Mouse (Mus musculus) CH12.LX (cell line): ENCODE data around the gene Ms4a10. TPM values are rescaled to one million over a fixed set of nuclear protein-coding genes. Genes with fewer than 3 reads are reported as not detected.

Source experiments
- DNase-seq: peaks from one replicate; pipeline ENCODE4 v3.0.0-alpha.2; 2013; ENCODE audit errors: extremely low read depth
- H3K27ac ChIP-seq: 2 replicates; pipeline ENCODE4 v1.5.1; 2012; ENCODE audit warnings: low read depth, mild to moderate bottlenecking, control low read depth, moderate library complexity; ENCODE audit not compliant: insufficient read depth
- H3K27me3 ChIP-seq: replicated peaks from 2 replicates; pipeline ENCODE3; 2012; ENCODE audit warnings: inconsistent platforms
- H3K36me3 ChIP-seq, 2 experiments: replicated peaks in 1 of 2; 2 replicates each; pipeline versions ENCODE3 to v1.6.1; 2012; ENCODE audit warnings: inconsistent platforms in 1 of 2, low read length in 1 of 2, mild to moderate bottlenecking in 1 of 2, mixed read lengths in 1 of 2, moderate library complexity in 1 of 2; ENCODE audit not compliant: control insufficient read depth in 1 of 2, insufficient read depth in 1 of 2
- H3K4me1 ChIP-seq, 2 experiments: 2 replicates each; pipeline ENCODE4 v1.6.1; 2012; ENCODE audit warnings: inconsistent platforms in 1 of 2, moderate library complexity in 1 of 2; ENCODE audit not compliant: insufficient read depth in 2 of 2, control insufficient read depth in 1 of 2
- H3K4me2 ChIP-seq: 2 replicates; pipeline ENCODE4 v1.6.1; 2012; ENCODE audit warnings: low read depth, mild to moderate bottlenecking, control low read depth; ENCODE audit not compliant: poor library complexity, insufficient read depth, severe bottlenecking
- H3K4me3 ChIP-seq, 3 experiments: fragments of 150-350 bp in 1 of 3; sonication (generic) in 1 of 3; replicated peaks in 1 of 3; 2 replicates each; pipeline versions ENCODE3 to v1.5.1; 2011 to 2012; ENCODE audit warnings: low read depth in 2 of 3, low read length in 2 of 3, mild to moderate bottlenecking in 2 of 3, moderate library complexity in 2 of 3, control low read depth in 1 of 3, improper control_type of control experiment in 1 of 3, inconsistent platforms in 1 of 3, mixed read lengths in 1 of 3; ENCODE audit not compliant: poor library complexity in 1 of 3
- H3K79me2 ChIP-seq: replicated peaks from 2 replicates; pipeline ENCODE4 v1.6.1; 2012; ENCODE audit warnings: mild to moderate bottlenecking, moderate library complexity; ENCODE audit not compliant: control insufficient read depth, poor library complexity, insufficient read depth, severe bottlenecking; ENCODE audit errors: extremely low read depth
- H3K9ac ChIP-seq: 2 replicates; pipeline ENCODE4 v1.6.1; 2012; ENCODE audit warnings: low read depth, mild to moderate bottlenecking, control low read depth, moderate library complexity; ENCODE audit not compliant: insufficient read depth
- H3K9me3 ChIP-seq: replicated peaks from 2 replicates; pipeline ENCODE3; 2012; ENCODE audit warnings: low read length, inconsistent platforms, mixed read lengths
- BHLHE40 ChIP-seq: IDR thresholded peaks from 2 replicates; pipeline ENCODE4 v1.6.1; 2011; ENCODE audit warnings: mild to moderate bottlenecking, low read depth, low read length, improper control_type of control experiment
- CHD1 ChIP-seq: IDR thresholded peaks from 2 replicates; pipeline ENCODE4 v1.6.1; 2012; ENCODE audit warnings: low read depth, low read length, improper control_type of control experiment, inconsistent platforms
- CHD2 ChIP-seq: IDR thresholded peaks from 2 replicates; pipeline ENCODE4 v1.6.1; 2011; ENCODE audit warnings: low read length, improper control_type of control experiment
- CTCF ChIP-seq, 2 experiments: IDR thresholded peaks in 1 of 2; conservative IDR thresholded peaks in 1 of 2; 2 replicates each; pipeline ENCODE4 v1.5.1; 2011 to 2012; ENCODE audit warnings: low read depth in 2 of 2, low read length in 2 of 2, improper control_type of control experiment in 1 of 2, inconsistent platforms in 1 of 2, mild to moderate bottlenecking in 1 of 2, moderate library complexity in 1 of 2
- E2F4 ChIP-seq: IDR thresholded peaks from 2 replicates; pipeline ENCODE4 v1.6.1; 2011; ENCODE audit warnings: low read depth, low read length, improper control_type of control experiment; ENCODE audit not compliant: insufficient replicate concordance
- ELF1 ChIP-seq: IDR thresholded peaks from 2 replicates; pipeline ENCODE4 v1.6.1; 2014; ENCODE audit warnings: low read depth, mild to moderate bottlenecking, inconsistent platforms, low read length, improper control_type of control experiment
- EP300 ChIP-seq: IDR thresholded peaks from 2 replicates; pipeline ENCODE4 v1.6.1; 2011; ENCODE audit warnings: low read length, improper control_type of control experiment
- ETS1 ChIP-seq: conservative IDR thresholded peaks from 2 replicates; pipeline ENCODE4 v1.6.1; 2012; ENCODE audit warnings: low read depth, mild to moderate bottlenecking, inconsistent platforms, low read length, improper control_type of control experiment, moderate library complexity
- GABPA ChIP-seq: IDR thresholded peaks from 2 replicates; pipeline ENCODE4 v1.6.1; 2012; ENCODE audit warnings: low read depth, low read length, improper control_type of control experiment, inconsistent platforms; ENCODE audit not compliant: insufficient replicate concordance
- HCFC1 ChIP-seq: IDR thresholded peaks from 2 replicates; pipeline ENCODE4 v1.6.1; 2012; ENCODE audit warnings: low read depth, mild to moderate bottlenecking, inconsistent platforms, low read length, improper control_type of control experiment
- IRF4 ChIP-seq: IDR thresholded peaks from 2 replicates; pipeline ENCODE4 v1.6.1; 2014; ENCODE audit warnings: low read depth, mild to moderate bottlenecking, inconsistent platforms, low read length, improper control_type of control experiment
- JUN ChIP-seq: IDR thresholded peaks from 2 replicates; pipeline ENCODE4 v1.6.1; 2011; ENCODE audit warnings: low read depth, mild to moderate bottlenecking, low read length, improper control_type of control experiment, moderate library complexity; ENCODE audit not compliant: insufficient read depth
- JUND ChIP-seq: conservative IDR thresholded peaks from 2 replicates; pipeline ENCODE4 v1.6.1; 2011; ENCODE audit warnings: low read depth, low read length, improper control_type of control experiment
- KAT2A ChIP-seq: IDR thresholded peaks from 2 replicates; pipeline ENCODE4 v1.6.1; 2012; ENCODE audit warnings: low read length, improper control_type of control experiment, inconsistent platforms; ENCODE audit not compliant: insufficient replicate concordance
- MAFK ChIP-seq: IDR thresholded peaks from 2 replicates; pipeline ENCODE4 v1.6.1; 2011; ENCODE audit warnings: low read length, improper control_type of control experiment; ENCODE audit not compliant: insufficient replicate concordance
- MAX ChIP-seq: IDR thresholded peaks from 2 replicates; pipeline ENCODE4 v1.6.1; 2011; ENCODE audit warnings: low read length, improper control_type of control experiment
- MEF2A ChIP-seq: IDR thresholded peaks from 2 replicates; pipeline ENCODE4 v1.6.1; 2014; ENCODE audit warnings: low read depth, mild to moderate bottlenecking, inconsistent platforms, low read length, improper control_type of control experiment, borderline replicate concordance
- MXI1 ChIP-seq: IDR thresholded peaks from 2 replicates; pipeline ENCODE4 v1.6.1; 2011; ENCODE audit warnings: mild to moderate bottlenecking, low read depth, low read length, improper control_type of control experiment
- MYC ChIP-seq: IDR thresholded peaks from 2 replicates; pipeline ENCODE4 v1.6.1; 2011; ENCODE audit warnings: low read depth, mild to moderate bottlenecking, improper control_type of control experiment, low read length
- NELFE ChIP-seq: IDR thresholded peaks from 2 replicates; pipeline ENCODE4 v1.6.1; 2011; ENCODE audit warnings: low read depth, low read length, improper control_type of control experiment
- NRF1 ChIP-seq: IDR thresholded peaks from 2 replicates; pipeline ENCODE4 v1.6.1; 2014; ENCODE audit warnings: low read depth, mild to moderate bottlenecking, inconsistent platforms, low read length, improper control_type of control experiment, moderate library complexity
- PAX5 ChIP-seq: IDR thresholded peaks from 2 replicates; pipeline ENCODE4 v1.6.1; 2012; ENCODE audit warnings: low read length, inconsistent platforms, mixed read lengths
- POLR2A ChIP-seq: IDR thresholded peaks from 2 replicates; pipeline ENCODE4 v1.6.1; 2011; ENCODE audit warnings: low read depth, mild to moderate bottlenecking, improper control_type of control experiment, low read length
- POLR2AphosphoS2 ChIP-seq: IDR thresholded peaks from 2 replicates; pipeline ENCODE4 v1.6.1; 2011; ENCODE audit warnings: low read depth, low read length, improper control_type of control experiment
- RAD21 ChIP-seq: IDR thresholded peaks from 2 replicates; pipeline ENCODE4 v1.6.1; 2011; ENCODE audit warnings: low read depth, mild to moderate bottlenecking, low read length, improper control_type of control experiment, moderate library complexity
- RCOR1 ChIP-seq: conservative IDR thresholded peaks from 2 replicates; pipeline ENCODE4 v1.6.1; 2012; ENCODE audit warnings: low read depth, mild to moderate bottlenecking, inconsistent platforms, low read length, improper control_type of control experiment
- SIN3A ChIP-seq: IDR thresholded peaks from 2 replicates; pipeline ENCODE4 v1.6.1; 2012; ENCODE audit warnings: low read length, improper control_type of control experiment, inconsistent platforms
- SMC3 ChIP-seq: IDR thresholded peaks from 2 replicates; pipeline ENCODE4 v1.6.1; 2011; ENCODE audit warnings: low read depth, low read length, improper control_type of control experiment
- TBP ChIP-seq: conservative IDR thresholded peaks from 2 replicates; pipeline ENCODE4 v1.6.1; 2011; ENCODE audit warnings: low read depth, low read length, improper control_type of control experiment
- TCF12 ChIP-seq: IDR thresholded peaks from 2 replicates; pipeline ENCODE4 v1.6.1; 2014; ENCODE audit warnings: low read depth, mild to moderate bottlenecking, inconsistent platforms, low read length, improper control_type of control experiment
- UBTF ChIP-seq: IDR thresholded peaks from 2 replicates; pipeline ENCODE4 v1.6.1; 2012; ENCODE audit warnings: low read depth, mild to moderate bottlenecking, inconsistent platforms, low read length, improper control_type of control experiment, moderate library complexity
- USF1 ChIP-seq: IDR thresholded peaks from 2 replicates; pipeline ENCODE4 v1.6.1; 2014; ENCODE audit warnings: low read depth, mild to moderate bottlenecking, inconsistent platforms, low read length, improper control_type of control experiment
- USF2 ChIP-seq: conservative IDR thresholded peaks from 2 replicates; pipeline ENCODE4 v1.6.1; 2011; ENCODE audit warnings: low read depth, low read length, improper control_type of control experiment
- ZC3H11A ChIP-seq: IDR thresholded peaks from 2 replicates; pipeline ENCODE4 v1.6.1; 2012; ENCODE audit warnings: low read depth, mild to moderate bottlenecking, inconsistent platforms, low read length, improper control_type of control experiment
- ZKSCAN1 ChIP-seq: IDR thresholded peaks from 2 replicates; pipeline ENCODE4 v1.6.1; 2012; ENCODE audit warnings: low read depth, inconsistent platforms, low read length, improper control_type of control experiment, borderline replicate concordance
- ZMIZ1 ChIP-seq: IDR thresholded peaks from 2 replicates; pipeline ENCODE4 v1.6.1; 2012; ENCODE audit warnings: low read depth, mild to moderate bottlenecking, inconsistent platforms, low read length, improper control_type of control experiment
- ZNF384 ChIP-seq: IDR thresholded peaks from 2 replicates; pipeline ENCODE4 v1.6.1; 2012; ENCODE audit warnings: low read depth, low read length, improper control_type of control experiment, inconsistent platforms
- dilution Hi-C: fragments of 300-500 bp; cut with MboI; formaldehyde crosslinking; loops from 2 replicates; pipeline ENCODE4 v1.14.3; 2020; ENCODE audit warnings: low sequenced_read_pairs; ENCODE audit not compliant: extremely low pct_unique_long_range_greater_than_20kb, extremely low pct_ligation_motif_present
- in situ Hi-C: fragments of 300-500 bp; cut with MboI; formaldehyde crosslinking; loops from 3 replicates; pipeline ENCODE4 v1.14.3; 2019; ENCODE audit warnings: low sequenced_read_pairs, low pct_ligation_motif_present, low pct_unique_long_range_greater_than_20kb, mixed read lengths
- polyA plus RNA-seq: library from polyadenylated mRNA; unstranded; fragments of >175 nt; gene quantifications from 2 replicates; pipeline ENCODE4 v1.2.1, GENCODE M21; 2012; ENCODE audit warnings: low read depth; ENCODE audit not compliant: insufficient read length
- total RNA-seq, 2 experiments: library from RNA; depleted of rRNA; stranded (reverse); fragments of 300-350 nt in 1 of 2; fragments of >200 nt in 1 of 2; gene quantifications; 2 replicates each; pipeline ENCODE4 v1.2.3; 2012 to 2014

Ms4a10 gene
- total and polyA plus RNA-seq, 3 experiments: not detected

GRCm38 (mm10) chr19:10979184-10980168, 5.0 kb upstream of the Ms4a10 start:
- no peaks in the 10 kb centered on the region for H3K79me2 ChIP-seq
- peak; percentile 95 for DNase-seq
- no peaks in the 10 kb centered on the region for H3K36me3 ChIP-seq
- in situ Hi-C loops: no loop called here
- dilution Hi-C loops: no loop called here
- H3K9ac ChIP-seq: peak overlapping the region; percentile 44; the same call in 1 of the 2 replicates
- H3K9me3 ChIP-seq: no peaks in the 10 kb centered on the region
- peaks cover 5% of the 10 kb centered on the region for H3K27me3 ChIP-seq
- no peak overlapping the region for H3K27ac ChIP-seq
- H3K4me3 ChIP-seq: peak overlapping the region; percentile 53 to 73 (median 54)
- H3K4me2 ChIP-seq: peak overlapping the region; percentile 100
- H3K4me1 ChIP-seq: peaks cover 4 to 20% of the 10 kb centered on the region in 2 experiments
- peak; percentile 39; the same call in 1 of the 2 replicates for TF ChIP-seq HCFC1
- peak; percentile 59 for TF ChIP-seq NELFE
- no peak for TF ChIP-seq MXI1
- no peak for TF ChIP-seq MAX
- TF ChIP-seq NRF1: no peak
- TF ChIP-seq ELF1: peak; percentile 85
- no peak for TF ChIP-seq UBTF
- no peak for TF ChIP-seq GABPA
- peak; percentile 96 for TF ChIP-seq ZNF384
- TF ChIP-seq CHD1: no peak
- TF ChIP-seq CHD2: no peak; the same call in 1 of the 2 replicates
- TF ChIP-seq POLR2AphosphoS2: no peak
- TF ChIP-seq MEF2A: 0 out of 2 replicates have a peak, but pooled peaks have one; percentile 36
- TF ChIP-seq SIN3A: no peak
- no peak; the same call in 1 of the 2 replicates for TF ChIP-seq BHLHE40
- no peak for TF ChIP-seq TBP
- TF ChIP-seq ZKSCAN1: no peak
- peak; percentile 62 for TF ChIP-seq SMC3
- TF ChIP-seq E2F4: no peak
- TF ChIP-seq ZMIZ1: no peak
- no peak for TF ChIP-seq JUN
- no peak for TF ChIP-seq ZC3H11A
- peak; percentile 81 for TF ChIP-seq RAD21
- no peak for TF ChIP-seq KAT2A
- no peak for TF ChIP-seq USF1
- TF ChIP-seq RCOR1: no peak; the same call in 1 of the 2 replicates
- peak; percentile 42; the same call in 1 of the 2 replicates for TF ChIP-seq TCF12
- TF ChIP-seq MYC: no peak
- TF ChIP-seq CTCF (conservative IDR thresholded peaks at IDR 0.05 in 1 of 2, IDR thresholded peaks at IDR 0.05 in 1 of 2; ENCODE audit: low read depth in 2 of 2, low read length in 2 of 2): peak; percentile 85 to 87
- TF ChIP-seq ETS1: 0 out of 2 replicates have a peak, but pooled peaks have one; percentile 8
- TF ChIP-seq IRF4: peak; percentile 85
- TF ChIP-seq MAFK: no peak
- no peak for TF ChIP-seq PAX5
- TF ChIP-seq USF2: no peak
- peak; percentile 68 for TF ChIP-seq POLR2A
- no peak; the same call in 1 of the 2 replicates for TF ChIP-seq EP300
- 0 out of 2 replicates have a peak, but pooled peaks have one; percentile 37 for TF ChIP-seq JUND
